Mouse (Mus musculus) right cerebral cortex, postnatal 36 days (tissue): ENCODE measurements around the gene Sh3bgr.
A peak's percentile ranks its signal among the peaks of the same experiment; 100 is the strongest.

Experiments
- DNase-seq, 2 experiments: peaks; one replicate each; pipeline ENCODE4 v3.0.0; 2022; ENCODE audit warnings: low spot score in 2 of 2, mixed read lengths in 1 of 2

Sh3bgr gene

GRCm38 (mm10) chr16:96199913-96200701, at the start of gene Sh3bgr:
Gene Sh3bgr (plus strand): TSS chr16:96200450.
- no peak for DNase-seq

- DNase-seq, result no peak
These were observed 49.3 kb upstream of the Sh3bgr start for GRCm38 (mm10) chr16:96150995-96151394.

- peak in 1 of 2 experiments; percentile 33 for DNase-seq
These were observed 48.7 kb upstream of the Sh3bgr start for GRCm38 (mm10) chr16:96151551-96151950.

- no peak for DNase-seq
These were observed 45.8 kb upstream of the Sh3bgr start for GRCm38 (mm10) chr16:96154476-96154875.

GRCm38 (mm10) chr16:96156019-96156418, 44.2 kb upstream of the Sh3bgr start:
- DNase-seq, result peak; percentile 72 to 77

- DNase-seq, result peak; percentile 68 to 86
These were observed 43.1 kb upstream of the Sh3bgr start for GRCm38 (mm10) chr16:96157171-96157570.

- no peak for DNase-seq
These were observed 41.7 kb upstream of the Sh3bgr start for GRCm38 (mm10) chr16:96158511-96159080.

GRCm38 (mm10) chr16:96159091-96159731, 41.0 kb upstream of the Sh3bgr start:
- no peak for DNase-seq

- no peak for DNase-seq
These were observed 40.4 kb upstream of the Sh3bgr start for GRCm38 (mm10) chr16:96159794-96160346.

- no peak for DNase-seq
These were observed 39.3 kb upstream of the Sh3bgr start for GRCm38 (mm10) chr16:96160927-96161326.

GRCm38 (mm10) chr16:96161336-96161735, 38.9 kb upstream of the Sh3bgr start:
- no peak for DNase-seq

- DNase-seq, result no peak
These were observed 34.5 kb upstream of the Sh3bgr start for GRCm38 (mm10) chr16:96165723-96166264.

- no peak for DNase-seq
These were observed 31.4 kb upstream of the Sh3bgr start for GRCm38 (mm10) chr16:96168837-96169236.

- no peak for DNase-seq
These were observed 26.6 kb upstream of the Sh3bgr start for GRCm38 (mm10) chr16:96173648-96174047.

GRCm38 (mm10) chr16:96175399-96175798, 24.9 kb upstream of the Sh3bgr start:
- DNase-seq, result no peak

- DNase-seq, result no peak
These were observed 21.1 kb upstream of the Sh3bgr start for GRCm38 (mm10) chr16:96179156-96179555.

- no peak for DNase-seq
These were observed 12.6 kb upstream of the Sh3bgr start for GRCm38 (mm10) chr16:96187619-96188018.

- DNase-seq, result peak; percentile 97 to 99
These were observed 8.4 kb upstream of the Sh3bgr start, which contains the start of gene Lca5l for GRCm38 (mm10) chr16:96191531-96192506. Gene Lca5l (minus strand): TSS chr16:96192271.

- DNase-seq, result no peak
These were observed 415 bp downstream of the Sh3bgr start for GRCm38 (mm10) chr16:96200702-96201028.

GRCm38 (mm10) chr16:96201485-96202232, 1.4 kb downstream of the Sh3bgr start:
- DNase-seq, result no peak
